Mouse (Mus musculus): Measurements from ENCODE around the gene Fzr1.

DNA sequence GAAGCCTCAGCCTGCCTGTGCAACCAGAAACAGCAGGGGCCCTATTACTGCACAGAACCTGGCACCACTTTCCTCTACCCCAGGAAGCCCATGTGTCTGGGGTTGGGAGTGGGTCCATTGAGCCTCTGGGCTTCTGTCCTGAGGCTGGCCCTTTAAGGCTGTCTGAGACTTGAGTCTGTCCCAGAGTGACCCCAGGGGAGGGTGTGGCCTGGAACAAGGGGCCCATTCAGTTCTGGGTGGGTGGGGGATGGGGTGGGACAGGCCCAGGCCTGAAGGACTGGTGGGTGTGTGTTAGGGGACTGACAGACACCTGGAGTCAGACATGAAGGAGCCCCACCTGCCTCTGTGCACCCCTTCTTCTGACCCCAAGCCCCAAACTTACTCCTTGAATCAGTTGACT, 36.4 kb upstream of the Fzr1 start:
- TF ChIP-seq CTCF (IDR thresholded peaks at IDR 0.05; ENCODE audit: low read depth) (no peak), EP300 (optimal IDR thresholded peaks at IDR 0.05) (no peak)

Measured in stomach, postnatal 0 days (tissue).